Mouse (Mus musculus): ENCODE measurements around the gene Fkbp10. TPM values are rescaled to one million over a fixed set of nuclear protein-coding genes. Genes with fewer than 3 reads are reported as not detected.

Fkbp10 gene
- total and polyA plus RNA-seq, 2 experiments from 2014 or later, result 95.9 to 114 TPM

DNA sequence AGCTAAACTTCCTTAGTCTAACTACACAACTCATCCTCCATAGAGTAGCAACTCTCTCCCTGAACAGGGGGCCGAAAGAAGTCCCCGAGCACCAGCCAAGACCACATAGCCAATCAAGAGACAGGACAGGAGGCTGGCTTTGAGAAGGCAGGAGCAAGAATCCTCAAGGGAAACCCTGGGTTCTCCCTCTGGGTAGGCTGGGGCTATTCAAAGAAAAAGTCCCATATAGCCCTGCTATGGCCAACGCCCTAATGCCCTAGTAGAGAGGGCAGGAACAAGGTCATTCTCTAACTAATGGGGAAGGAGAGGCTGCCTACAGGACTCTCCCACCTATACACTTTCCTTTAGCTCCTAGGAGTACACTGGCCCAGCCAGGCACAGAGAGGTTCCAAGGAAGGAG, 30.5 kb upstream of the Fkbp10 start:
- 79% methylated on average over 3 of the region's 3 CpGs for WGBS
- no peaks in the 10 kb centered on the region for H3K27me3 ChIP-seq (ENCODE audit: control insufficient read depth, insufficient read depth, low read length)
- H3K9me3 ChIP-seq (replicated peaks; ENCODE audit: control insufficient read depth, low read length), result no peaks in the 10 kb centered on the region
- no peak overlapping the region for H3K9ac ChIP-seq (replicated peaks; ENCODE audit: low read depth, low read length)
- no peak overlapping the region for H3K4me3 ChIP-seq (ENCODE audit: low read depth, low read length)
- no peak overlapping the region for H3K27ac ChIP-seq (ENCODE audit: low read depth)
- peaks cover 36% of the 10 kb centered on the region for H3K4me1 ChIP-seq (ENCODE audit: control insufficient read depth, insufficient read depth)
- TF ChIP-seq CTCF (IDR thresholded peaks at IDR 0.05; ENCODE audit: low read depth) (no peak), EP300 (IDR thresholded peaks at IDR 0.05; ENCODE audit: low read depth) (no peak)
- DNase-seq (ENCODE audit: low spot score) (no peak), ATAC-seq (ENCODE audit: insufficient read depth, low read depth) (no peak)
- no peak overlapping the region for H3K4me2 ChIP-seq (ENCODE audit: low read depth, low read length)
- H3K36me3 ChIP-seq (replicated peaks; ENCODE audit: control insufficient read depth, insufficient read depth, low read length), result peaks cover 60% of the 10 kb centered on the region

DNA sequence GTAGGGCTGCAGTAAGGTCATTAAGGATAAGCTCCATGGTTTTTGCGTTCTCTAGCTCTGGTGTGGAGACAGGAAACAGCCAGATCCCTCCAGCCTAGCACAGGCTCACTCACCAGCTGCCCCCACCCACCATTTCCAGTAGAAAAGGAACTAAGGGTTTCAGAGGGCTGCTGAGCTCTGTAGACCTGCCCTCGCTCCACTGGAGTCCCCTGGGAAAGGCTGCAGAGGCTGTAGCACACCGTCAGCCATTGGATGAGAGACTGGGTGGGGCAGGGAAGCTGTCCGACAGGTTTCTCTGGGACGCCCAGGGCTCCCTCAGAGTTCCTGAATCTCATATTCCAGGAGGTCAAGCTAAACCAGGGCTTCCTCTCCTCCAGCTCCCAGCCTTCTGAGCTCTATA, 28.9 kb upstream of the Fkbp10 start:
- no peak overlapping the region for H3K4me2 ChIP-seq (ENCODE audit: low read depth, low read length)
- no peak overlapping the region for H3K27ac ChIP-seq (ENCODE audit: low read depth)
- peaks cover 47% of the 10 kb centered on the region for H3K36me3 ChIP-seq (replicated peaks; ENCODE audit: control insufficient read depth, insufficient read depth, low read length)
- H3K4me1 ChIP-seq (ENCODE audit: control insufficient read depth, insufficient read depth), result peaks cover 52% of the 10 kb centered on the region
- no peak for TF ChIP-seq CTCF (IDR thresholded peaks at IDR 0.05; ENCODE audit: low read depth)
- no peaks in the 10 kb centered on the region for H3K27me3 ChIP-seq (ENCODE audit: control insufficient read depth, insufficient read depth, low read length)
- H3K9me3 ChIP-seq (replicated peaks; ENCODE audit: control insufficient read depth, low read length), result no peaks in the 10 kb centered on the region
- H3K4me3 ChIP-seq (ENCODE audit: low read depth, low read length), result no peak overlapping the region
- no peak overlapping the region for H3K9ac ChIP-seq (replicated peaks; ENCODE audit: low read depth, low read length)
- whole genome bisulfite sequencing, result 67% methylated on average over 5 of the region's 5 CpGs
- no peak for ATAC-seq (ENCODE audit: insufficient read depth, low read depth)
- no peak for DNase-seq (ENCODE audit: low spot score)

DNA sequence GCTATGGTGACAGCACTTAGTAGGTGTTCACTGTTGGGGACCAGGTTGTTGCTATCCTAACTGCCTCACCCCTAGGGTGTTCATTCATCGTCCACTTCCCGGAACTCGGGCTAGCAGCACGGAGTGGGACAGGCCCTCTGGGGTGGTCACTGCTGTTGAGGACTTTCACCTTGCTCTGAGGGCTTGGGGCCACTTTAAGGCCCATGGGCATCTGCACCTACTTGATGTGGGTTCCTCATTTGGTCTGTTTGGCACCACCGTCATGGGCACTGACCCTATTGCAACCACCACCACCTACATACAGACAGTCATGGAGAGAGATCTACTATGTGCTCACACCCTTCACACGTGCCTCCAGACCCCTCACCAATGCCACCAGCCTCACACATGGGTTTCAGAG, 28.4 kb upstream of the Fkbp10 start:
- Histone ChIP-seq H3K4me3 (ENCODE audit: low read depth, low read length) (no peak overlapping the region), H3K9me3 (replicated peaks; ENCODE audit: control insufficient read depth, low read length) (no peaks in the 10 kb centered on the region), H3K27ac (ENCODE audit: low read depth) (peak overlapping the region; percentile 88), H3K27me3 (ENCODE audit: control insufficient read depth, insufficient read depth, low read length) (no peaks in the 10 kb centered on the region), H3K4me1 (ENCODE audit: control insufficient read depth, insufficient read depth) (peaks cover 57% of the 10 kb centered on the region), H3K36me3 (replicated peaks; ENCODE audit: control insufficient read depth, insufficient read depth, low read length) (peaks cover 42% of the 10 kb centered on the region), H3K4me2 (ENCODE audit: low read depth, low read length) (no peak overlapping the region), H3K9ac (replicated peaks; ENCODE audit: low read depth, low read length) (no peak overlapping the region)
- no peak for ATAC-seq (ENCODE audit: insufficient read depth, low read depth)
- DNase-seq (ENCODE audit: low spot score), result no peak
- TF ChIP-seq CTCF (IDR thresholded peaks at IDR 0.05; ENCODE audit: low read depth) (no peak), EP300 (IDR thresholded peaks at IDR 0.05; ENCODE audit: low read depth) (no peak)
- WGBS, result 78% methylated on average over 6 of the region's 6 CpGs

DNA sequence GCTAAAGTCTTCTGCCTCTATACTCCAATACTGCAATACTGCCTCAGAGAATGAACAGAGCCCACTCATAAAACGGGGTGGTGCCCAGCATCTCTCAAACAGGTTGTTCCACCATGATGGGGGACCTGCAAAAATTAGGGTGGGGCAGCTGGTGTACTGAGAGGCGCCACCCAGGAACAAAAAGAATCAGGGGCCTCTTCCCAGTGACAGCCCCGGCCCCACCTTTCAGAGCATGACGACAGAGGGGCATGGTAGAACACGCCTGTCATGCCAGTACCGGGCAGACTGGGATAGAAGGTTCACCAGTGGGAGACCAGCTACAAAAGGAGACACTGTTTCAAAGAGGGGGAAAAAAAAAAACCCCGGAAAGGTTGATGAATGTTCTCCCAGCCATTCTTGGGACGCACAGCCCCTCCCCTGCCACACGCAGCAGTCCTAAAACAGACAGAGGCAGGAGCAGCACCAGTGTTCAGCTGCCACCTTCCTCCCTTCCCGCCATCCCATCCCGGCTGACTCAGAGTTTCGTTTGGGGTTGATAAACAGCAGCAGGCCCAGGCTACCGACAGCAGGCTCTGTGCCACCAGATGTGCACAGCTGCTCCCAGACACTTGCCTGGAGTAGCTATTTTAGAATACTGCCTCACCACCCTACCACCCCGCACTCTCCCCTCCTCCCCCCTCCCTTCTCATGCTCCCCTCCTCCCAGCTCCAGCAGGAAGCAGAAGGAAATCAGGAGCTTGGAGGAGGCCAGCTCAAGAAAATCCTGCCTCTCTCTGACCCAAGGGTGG, 27.7 kb upstream of the Fkbp10 start:
- peak overlapping the region; percentile 11; the same call in 1 of the 2 replicates for H3K4me3 ChIP-seq (ENCODE audit: low read depth, low read length)
- peak; percentile 89 for DNase-seq (ENCODE audit: low spot score)
- WGBS, result 20% methylated on average over 14 of the region's 14 CpGs
- H3K27ac ChIP-seq (ENCODE audit: low read depth), result peak overlapping the region; percentile 88
- H3K4me2 ChIP-seq (ENCODE audit: low read depth, low read length), result peak overlapping the region; percentile 40
- ATAC-seq (ENCODE audit: insufficient read depth, low read depth), result peak; percentile 78
- TF ChIP-seq CTCF (IDR thresholded peaks at IDR 0.05; ENCODE audit: low read depth), result no peak
- TF ChIP-seq EP300 (IDR thresholded peaks at IDR 0.05; ENCODE audit: low read depth), result peak; percentile 37; the same call in 1 of the 2 replicates
- no peaks in the 10 kb centered on the region for H3K27me3 ChIP-seq (ENCODE audit: control insufficient read depth, insufficient read depth, low read length)
- H3K9ac ChIP-seq (replicated peaks; ENCODE audit: low read depth, low read length), result no peak overlapping the region
- H3K36me3 ChIP-seq (replicated peaks; ENCODE audit: control insufficient read depth, insufficient read depth, low read length), result peaks cover 35% of the 10 kb centered on the region
- H3K4me1 ChIP-seq (ENCODE audit: control insufficient read depth, insufficient read depth), result peaks cover 64% of the 10 kb centered on the region
- no peaks in the 10 kb centered on the region for H3K9me3 ChIP-seq (replicated peaks; ENCODE audit: control insufficient read depth, low read length)

DNA sequence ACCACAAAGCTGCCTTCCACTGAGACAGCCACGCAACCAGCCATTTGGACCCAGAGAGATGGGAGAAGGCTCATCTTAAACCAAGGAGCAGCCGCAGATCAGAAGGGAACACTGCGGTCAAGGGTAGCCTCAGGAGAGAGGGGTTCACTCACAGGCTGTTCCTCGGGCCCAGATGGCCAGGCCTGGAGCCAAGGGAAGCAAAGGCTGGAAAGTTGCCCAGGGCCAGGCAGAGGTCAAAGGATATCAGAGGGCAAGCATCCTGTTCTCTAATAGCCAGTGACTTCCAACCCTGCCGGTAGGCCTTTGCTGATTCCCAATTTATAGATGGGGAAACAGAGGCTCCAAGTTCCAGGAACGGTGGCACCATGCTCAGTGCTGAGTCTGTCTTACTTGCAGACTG, 26.9 kb upstream of the Fkbp10 start:
- H3K4me2 ChIP-seq (ENCODE audit: low read depth, low read length), result peak overlapping the region; percentile 40
- ATAC-seq (ENCODE audit: insufficient read depth, low read depth) (0 out of 2 replicates have a peak, but pooled peaks have one; percentile 11), DNase-seq (ENCODE audit: low spot score) (peak; percentile 51)
- WGBS, result 31% methylated on average over 6 of the region's 6 CpGs
- peaks cover 31% of the 10 kb centered on the region for H3K36me3 ChIP-seq (replicated peaks; ENCODE audit: control insufficient read depth, insufficient read depth, low read length)
- H3K4me1 ChIP-seq (ENCODE audit: control insufficient read depth, insufficient read depth), result peaks cover 72% of the 10 kb centered on the region
- no peaks in the 10 kb centered on the region for H3K27me3 ChIP-seq (ENCODE audit: control insufficient read depth, insufficient read depth, low read length)
- H3K4me3 ChIP-seq (ENCODE audit: low read depth, low read length), result peak overlapping the region; percentile 11; the same call in 1 of the 2 replicates
- TF ChIP-seq CTCF (IDR thresholded peaks at IDR 0.05; ENCODE audit: low read depth) (no peak), EP300 (IDR thresholded peaks at IDR 0.05; ENCODE audit: low read depth) (peak; percentile 59; the same call in 1 of the 2 replicates)
- H3K27ac ChIP-seq (ENCODE audit: low read depth), result peak overlapping the region; percentile 88
- H3K9me3 ChIP-seq (replicated peaks; ENCODE audit: control insufficient read depth, low read length), result no peaks in the 10 kb centered on the region
- H3K9ac ChIP-seq (replicated peaks; ENCODE audit: low read depth, low read length), result no peak overlapping the region

Data from heart, postnatal 0 days (tissue).